Comparison of ENCODE assay signal across 24 mouse cellular contexts in genomic region chr9:114504816-114505215, GRCm38 (mm10). TPM values are rescaled to one million over a fixed set of nuclear protein-coding genes. Genes with fewer than 3 reads are reported as not detected.
"Had no signal": no experiment of that assay in that cellular context is flagged by ENCODE, and none has a peak within 500 bp of the region (broad histone marks: within the 10 kb centered on the region; RNA-seq: fewer than 3 reads in every experiment).

TSS of gene Ccr4 (minus strand) at chr9:114504916.

- ATAC-seq: liver, postnatal 0 days; lung, postnatal 0 days; midbrain, embryonic 16.5 days had no signal

- H3K9me3 ChIP-seq: liver, embryonic 15.5 days; lung, embryonic 15.5 days; neural tube, embryonic 13.5 days; neural tube, embryonic 15.5 days had no signal

- H3K27me3 ChIP-seq: liver, embryonic 15.5 days; lung, embryonic 15.5 days; neural tube, embryonic 13.5 days had no signal

- H3K36me3 ChIP-seq: liver, embryonic 15.5 days; neural tube, embryonic 13.5 days; neural tube, embryonic 15.5 days had no signal

- H3K4me1 ChIP-seq: lung, embryonic 15.5 days; neural tube, embryonic 13.5 days; neural tube, embryonic 15.5 days had no signal

- H3K27ac ChIP-seq: liver, embryonic 15.5 days; lung, embryonic 15.5 days; macrophage; neural tube, embryonic 13.5 days; neural tube, embryonic 15.5 days had no signal

- H3K9ac ChIP-seq: liver, embryonic 15.5 days; liver, postnatal 0 days; lung, embryonic 15.5 days; neural tube, embryonic 13.5 days; neural tube, embryonic 15.5 days had no signal

- H3K4me3 ChIP-seq: liver, embryonic 15.5 days; lung, embryonic 15.5 days; megakaryocyte, embryonic 14.5 days; myocyte; neural tube, embryonic 13.5 days; neural tube, embryonic 15.5 days had no signal

- H3K4me2 ChIP-seq: liver, embryonic 15.5 days; lung, embryonic 15.5 days; midbrain, embryonic 11.5 days; neural tube, embryonic 13.5 days; neural tube, embryonic 15.5 days had no signal

- DNase-seq: liver, postnatal 0 days; lung, adult 2 months; lung, postnatal 14 days; lung, postnatal 36 days; midbrain, embryonic 14.5 days; retina, postnatal 1 day; right cerebral cortex, adult 18-20 months; right cerebral cortex, postnatal 25 days; right cerebral cortex, postnatal 4 days; spleen, adult 18-20 months; thymus, adult 18-20 months; thymus, postnatal 25 days had no signal

RNA-seq across cellular contexts. Expression of gene Ccr4, which starts in this region (rescaled TPM):
- polyA plus RNA-seq: liver, embryonic 15.5 days; liver, postnatal 0 days; lung, postnatal 0 days; macrophage; midbrain, embryonic 11.5 days; midbrain, embryonic 14.5 days; midbrain, embryonic 16.5 days; myocyte; neural tube, embryonic 11.5 days; neural tube, embryonic 13.5 days; neural tube, embryonic 15.5 days; stomach, embryonic 14.5 days had no signal
